Mouse (Mus musculus) E14TG2a.4 (cell line): Measurements from ENCODE around the gene Slc4a1ap.
"Not testable (repeated sequence)": the region's sequence is repeated elsewhere in the genome, so short reads cannot be mapped to it uniquely, and the experiment has no call there.

Experiments
- CTCF ChIP-seq: conservative IDR thresholded peaks from 2 replicates; pipeline ENCODE4 v1.5.1; 2014; ENCODE audit warnings: low read length
- NANOG ChIP-seq: IDR thresholded peaks from 2 replicates; pipeline ENCODE4 v1.6.1; 2014; ENCODE audit warnings: borderline replicate concordance, low read length, mixed read lengths

- TF ChIP-seq CTCF = peak; percentile 61
- not testable (repeated sequence) for TF ChIP-seq NANOG
Observed at GRCm38 (mm10) chr5:31588672-31589071, 61.9 kb downstream of the Slc4a1ap start.
